Mouse (Mus musculus) embryonic facial prominence, embryonic 11.5 days (tissue): ENCODE measurements around the gene Lcn2. TPM values are rescaled to one million over a fixed set of nuclear protein-coding genes. Genes with fewer than 3 reads are reported as not detected.
A peak's percentile ranks its signal among the peaks of the same experiment; 100 is the strongest.

ENCODE experiments used
- ATAC-seq: fragments of 200-750 bp; cut with Nextera tagmentation; replicated peaks from 2 replicates; pipeline ENCODE4 v1.8.0; 2017; ENCODE audit warnings: low read depth; ENCODE audit not compliant: insufficient number of reproducible peaks, low FRiP score, low TSS enrichment
- DNase-seq: peaks from one replicate; pipeline ENCODE4 v3.0.0-alpha.2; 2015; ENCODE audit warnings: low spot score
- H3K27ac ChIP-seq: fragments of 300-500 bp; sonication (generic); replicated peaks from 2 replicates; pipeline ENCODE4 v1.5.1; 2014; ENCODE audit warnings: mild to moderate bottlenecking, low read depth, low read length, control low read depth
- H3K27me3 ChIP-seq: fragments of 300-500 bp; sonication (generic); 2 replicates; pipeline ENCODE4 v1.6.1; 2014; ENCODE audit warnings: mild to moderate bottlenecking, low read length, moderate library complexity, mixed read lengths; ENCODE audit not compliant: control insufficient read depth, insufficient read depth
- H3K36me3 ChIP-seq: fragments of 300-500 bp; sonication (generic); replicated peaks from 2 replicates; pipeline ENCODE4 v1.6.1; 2014; ENCODE audit warnings: low read depth, mild to moderate bottlenecking, low read length, moderate library complexity, mixed read lengths; ENCODE audit not compliant: control insufficient read depth, insufficient read depth
- H3K4me1 ChIP-seq: fragments of 300-500 bp; sonication (generic); 2 replicates; pipeline ENCODE4 v1.6.1; 2014; ENCODE audit warnings: low read length, mixed read lengths; ENCODE audit not compliant: control insufficient read depth, insufficient read depth
- H3K4me2 ChIP-seq: fragments of 300-500 bp; sonication (generic); 2 replicates; pipeline ENCODE4 v1.6.1; 2014; ENCODE audit warnings: low read depth, mild to moderate bottlenecking, control low read depth, low read length, moderate library complexity
- H3K4me3 ChIP-seq: fragments of 300-500 bp; sonication (generic); 2 replicates; pipeline ENCODE4 v1.5.1; 2014; ENCODE audit warnings: low read depth, low read length, control low read depth
- H3K9ac ChIP-seq: fragments of 300-500 bp; sonication (generic); replicated peaks from 2 replicates; pipeline ENCODE4 v1.6.1; 2014; ENCODE audit warnings: mild to moderate bottlenecking, control low read depth, low read length
- H3K9me3 ChIP-seq: fragments of 300-500 bp; sonication (generic); replicated peaks from 2 replicates; pipeline ENCODE4 v1.6.1; 2016; ENCODE audit warnings: mild to moderate bottlenecking, low read length, inconsistent platforms, mixed read lengths; ENCODE audit not compliant: control insufficient read depth
- WGBS: fragments of 180-500 bp; shearing (Covaris S2); extraction: QIAGEN DNeasy Blood & Tissue Kit; methylation state at CpG from one replicate; pipeline ENCODE4 v1.1.7; 2014; 5-methylcytosine and 5-hydroxymethylcytosine counted together
- polyA plus RNA-seq: library from polyadenylated mRNA; unstranded; fragments of >200 nt; fragmentation: Nextera tagmentation; extraction: Ambion mirVana; gene quantifications from 2 replicates; pipeline ENCODE4 v1.2.1, GENCODE M21; 2014

Gene Lcn2
- polyA plus RNA-seq, 1 experiment from 2014 or later, result 1.2 TPM

DNA sequence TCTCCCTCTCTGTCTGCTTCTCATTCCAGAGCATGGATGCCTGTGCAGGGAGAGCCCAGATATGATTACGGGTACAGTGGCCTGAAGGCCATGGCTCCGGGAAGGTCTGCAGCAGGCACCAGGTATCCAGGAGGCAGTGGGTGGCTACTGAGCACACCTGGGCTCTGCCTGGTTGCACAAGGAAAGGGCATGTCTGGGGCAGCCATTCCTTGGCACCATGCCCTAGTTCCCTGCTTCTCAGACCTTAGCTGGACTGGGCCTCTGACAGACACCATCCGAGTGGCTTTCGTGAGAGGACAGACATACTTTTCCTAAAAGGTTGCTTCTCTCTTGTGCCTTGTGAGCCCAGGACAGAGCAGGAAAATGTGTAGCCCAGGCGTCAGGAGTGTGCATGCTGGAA lies 4.0 kb upstream of the Lcn2 start:
- 90% methylated on average over 5 of the region's 5 CpGs for WGBS
- ATAC-seq, result no peak
- H3K4me1 ChIP-seq, result no peaks in the 10 kb centered on the region; the same call in 1 of the 2 replicates
- no peaks in the 10 kb centered on the region for H3K36me3 ChIP-seq
- H3K4me2 ChIP-seq, result no peak overlapping the region
- DNase-seq, result no peak
- no peaks in the 10 kb centered on the region; the same call in 1 of the 2 replicates for H3K27me3 ChIP-seq
- H3K9me3 ChIP-seq, result no peaks in the 10 kb centered on the region
- H3K9ac ChIP-seq, result no peak overlapping the region
- H3K4me3 ChIP-seq, result no peak overlapping the region
- H3K27ac ChIP-seq, result no peak overlapping the region

- Histone ChIP-seq H3K9me3 (no peaks in the 10 kb centered on the region), H3K9ac (no peak overlapping the region), H3K27me3 (no peaks in the 10 kb centered on the region; the same call in 1 of the 2 replicates), H3K27ac (no peak overlapping the region), H3K4me2 (no peak overlapping the region), H3K4me3 (no peak overlapping the region), H3K36me3 (no peaks in the 10 kb centered on the region), H3K4me1 (no peaks in the 10 kb centered on the region; the same call in 1 of the 2 replicates)
- WGBS, result 66% methylated on average over 8 of the region's 8 CpGs
- no peak for ATAC-seq
- DNase-seq, result no peak
Observed at GRCm38 (mm10) chr2:32390871-32391270, 2.8 kb upstream of the Lcn2 start.

- H3K9ac ChIP-seq, result no peak overlapping the region
- H3K36me3 ChIP-seq, result no peaks in the 10 kb centered on the region
- H3K9me3 ChIP-seq, result no peaks in the 10 kb centered on the region
- ATAC-seq (no peak), DNase-seq (no peak)
- no peaks in the 10 kb centered on the region; the same call in 1 of the 2 replicates for H3K4me1 ChIP-seq
- no peaks in the 10 kb centered on the region for H3K27me3 ChIP-seq
- WGBS, result 82% methylated on average over 2 of the region's 2 CpGs
- H3K4me3 ChIP-seq, result no peak overlapping the region
- no peak overlapping the region for H3K27ac ChIP-seq
- no peak overlapping the region for H3K4me2 ChIP-seq
Observed at GRCm38 (mm10) chr2:32389157-32389556, 1.1 kb upstream of the Lcn2 start.

GRCm38 (mm10) chr2:32382689-32383088 lies 5.4 kb downstream of the Lcn2 start:
- no peak overlapping the region for H3K27ac ChIP-seq
- DNase-seq (no peak), ATAC-seq (no peak)
- H3K4me2 ChIP-seq, result no peak overlapping the region
- no peak overlapping the region for H3K9ac ChIP-seq
- H3K4me3 ChIP-seq, result no peak overlapping the region
- no peaks in the 10 kb centered on the region; the same call in none of the 2 replicates for H3K36me3 ChIP-seq
- no peaks in the 10 kb centered on the region for H3K9me3 ChIP-seq
- H3K27me3 ChIP-seq, result no peaks in the 10 kb centered on the region
- WGBS, result 83% methylated on average over 2 of the region's 2 CpGs
- peaks cover 4% of the 10 kb centered on the region for H3K4me1 ChIP-seq

- H3K27ac ChIP-seq, result no peak within 1 kb of the TSS
- H3K4me1 ChIP-seq, result peaks cover 4% of the 10 kb centered on the region
- WGBS, result 0% methylated on average over 39 of the region's 47 CpGs
- H3K27me3 ChIP-seq, result no peaks in the 10 kb centered on the region
- no peaks in the 10 kb centered on the region for H3K9me3 ChIP-seq
- peak within 1 kb of the TSS; percentile 59 for H3K9ac ChIP-seq
- peak; percentile 96 for DNase-seq
- peak; percentile 72 for ATAC-seq
- H3K36me3 ChIP-seq, result peaks cover 4% of the 10 kb centered on the region
- peak within 1 kb of the TSS; percentile 62 for H3K4me3 ChIP-seq
- peak within 1 kb of the TSS; percentile 97 for H3K4me2 ChIP-seq
Observed at GRCm38 (mm10) chr2:32381775-32382223, 6.3 kb downstream of the Lcn2 start, which contains the start of gene 1110008P14Rik. TSS of gene 1110008P14Rik (minus strand) at chr2:32381938.

GRCm38 (mm10) chr2:32381141-32381774 lies 6.8 kb downstream of the Lcn2 start:
- Histone ChIP-seq H3K36me3 (peaks cover 7% of the 10 kb centered on the region), H3K4me1 (peaks cover 4% of the 10 kb centered on the region), H3K27me3 (no peaks in the 10 kb centered on the region), H3K4me3 (peak overlapping the region; percentile 62), H3K27ac (no peak overlapping the region), H3K9ac (peak overlapping the region; percentile 59), H3K9me3 (no peaks in the 10 kb centered on the region), H3K4me2 (peak overlapping the region; percentile 97)
- 1% methylated on average over 27 of the region's 27 CpGs for WGBS
- ATAC-seq (peak; percentile 32; the same call in 1 of the 2 replicates), DNase-seq (peak; percentile 28)

GRCm38 (mm10) chr2:32380001-32380500 lies 8.0 kb downstream of the Lcn2 start:
- H3K4me1 ChIP-seq, result peaks cover 4% of the 10 kb centered on the region
- no peak overlapping the region for H3K9ac ChIP-seq
- no peak overlapping the region for H3K4me3 ChIP-seq
- H3K27ac ChIP-seq, result no peak overlapping the region
- H3K9me3 ChIP-seq, result no peaks in the 10 kb centered on the region
- ATAC-seq, result no peak
- no peak overlapping the region for H3K4me2 ChIP-seq
- 91% methylated on average over 7 of the region's 7 CpGs for WGBS
- peaks cover 10% of the 10 kb centered on the region for H3K36me3 ChIP-seq
- no peak for DNase-seq
- H3K27me3 ChIP-seq, result no peaks in the 10 kb centered on the region

GRCm38 (mm10) chr2:32376963-32377362 lies 11.1 kb downstream of the Lcn2 start:
- no peak overlapping the region for H3K9ac ChIP-seq
- no peak overlapping the region for H3K27ac ChIP-seq
- H3K4me1 ChIP-seq, result peaks cover 4% of the 10 kb centered on the region
- ATAC-seq (no peak), DNase-seq (no peak)
- peaks cover 15% of the 10 kb centered on the region for H3K36me3 ChIP-seq
- H3K27me3 ChIP-seq, result no peaks in the 10 kb centered on the region
- H3K9me3 ChIP-seq, result no peaks in the 10 kb centered on the region
- H3K4me2 ChIP-seq, result no peak overlapping the region
- H3K4me3 ChIP-seq, result no peak overlapping the region
- WGBS, result 90% methylated on average over 10 of the region's 10 CpGs
